Comparison of ENCODE assay signal across 10 mouse cellular contexts in genomic region chr8:26689479-26690177, GRCm38 (mm10).
DNase-seq lines count a peak whose midpoint lies in the region; ATAC-seq lines count a peak whose summit lies in the region.
"Had no signal": no experiment of that assay in that cellular context is flagged by ENCODE, and none has a peak within 500 bp of the region (broad histone marks: within the 10 kb centered on the region; RNA-seq: fewer than 3 reads in every experiment).

No protein-coding gene starts in this region.

- no peak overlapping the region for H3K4me2 ChIP-seq in embryonic facial prominence, embryonic 14.5 days (ENCODE audit: low read depth, low read length)
- no peak overlapping the region for H3K4me2 ChIP-seq in intestine, embryonic 15.5 days (replicated peaks)
- no peak overlapping the region for H3K4me2 ChIP-seq in stomach, embryonic 15.5 days

- intact Hi-C loops in left cerebral cortex, postnatal 36 days (cut with DNase I), result no loop called here

- WGBS in embryonic facial prominence, embryonic 14.5 days, result 35% methylated on average over 10 of the region's 10 CpGs
- WGBS in embryonic facial prominence, embryonic 10.5 days, result 67% methylated on average over 10 of the region's 10 CpGs
- WGBS in intestine, embryonic 15.5 days, result 24% methylated on average over 10 of the region's 10 CpGs
- WGBS in stomach, embryonic 15.5 days, result 23% methylated on average over 10 of the region's 10 CpGs

- ATAC-seq in embryonic facial prominence, embryonic 14.5 days (ENCODE audit: low read depth), result peak; percentile 41
- peak; percentile 84 for ATAC-seq in intestine, embryonic 15.5 days
- peak; percentile 67 for ATAC-seq in stomach, embryonic 15.5 days (ENCODE audit: insufficient read depth, low FRiP score, low read depth)
- ATAC-seq in megakaryocyte-erythroid progenitor cell, adult 5-6 weeks (replicated peaks; ENCODE audit: low FRiP score, low TSS enrichment, poor library complexity, severe bottlenecking), result no peak

- no peak overlapping the region for H3K27ac ChIP-seq in embryonic facial prominence, embryonic 14.5 days (replicated peaks; ENCODE audit: low read depth, low read length)
- H3K27ac ChIP-seq in embryonic facial prominence, embryonic 10.5 days (replicated peaks), result no peak overlapping the region
- H3K27ac ChIP-seq in intestine, embryonic 15.5 days, result no peak overlapping the region
- no peak overlapping the region for H3K27ac ChIP-seq in stomach, embryonic 15.5 days

- no peak overlapping the region for H3K4me3 ChIP-seq in embryonic facial prominence, embryonic 14.5 days (ENCODE audit: low read depth, low read length)
- H3K4me3 ChIP-seq in embryonic facial prominence, embryonic 10.5 days, result no peak overlapping the region
- no peak overlapping the region for H3K4me3 ChIP-seq in intestine, embryonic 15.5 days (replicated peaks)
- H3K4me3 ChIP-seq in stomach, embryonic 15.5 days (replicated peaks), result no peak overlapping the region

- H3K9ac ChIP-seq in embryonic facial prominence, embryonic 14.5 days (ENCODE audit: low read depth, low read length), result no peak overlapping the region
- no peak overlapping the region for H3K9ac ChIP-seq in intestine, embryonic 15.5 days
- H3K9ac ChIP-seq in stomach, embryonic 15.5 days, result no peak overlapping the region

- no peaks in the 10 kb centered on the region for H3K9me3 ChIP-seq in embryonic facial prominence, embryonic 14.5 days (ENCODE audit: control insufficient read depth, low read length)
- H3K9me3 ChIP-seq in embryonic facial prominence, embryonic 10.5 days, result no peaks in the 10 kb centered on the region
- H3K9me3 ChIP-seq in intestine, embryonic 15.5 days, result no peaks in the 10 kb centered on the region
- H3K9me3 ChIP-seq in stomach, embryonic 15.5 days, result no peaks in the 10 kb centered on the region

- H3K4me1 ChIP-seq in embryonic facial prominence, embryonic 14.5 days (ENCODE audit: control insufficient read depth, insufficient read depth, low read length), result peaks cover 15% of the 10 kb centered on the region
- H3K4me1 ChIP-seq in embryonic facial prominence, embryonic 10.5 days, result peaks cover 29% of the 10 kb centered on the region
- peaks cover 4% of the 10 kb centered on the region; the same call in 1 of the 2 replicates for H3K4me1 ChIP-seq in intestine, embryonic 15.5 days (replicated peaks)
- 0 out of 2 replicates have a peak, but pooled peaks cover 4% of the 10 kb centered on the region for H3K4me1 ChIP-seq in stomach, embryonic 15.5 days

- DNase-seq in embryonic facial prominence, embryonic 14.5 days (ENCODE audit: low spot score), result peak; percentile 66
- no peak for DNase-seq in embryonic facial prominence, embryonic 10.5 days (ENCODE audit: low spot score)
- DNase-seq in ovary, postnatal 14 days (ENCODE audit: low spot score), result peak; percentile 15
- no peak for DNase-seq in ovary, adult 18-20 months (ENCODE audit: low spot score)
- no peak for DNase-seq in left cerebral cortex, postnatal 36 days (ENCODE audit: low spot score in 2 of 2)
- DNase-seq: lung, postnatal 14 days; thymus, adult 18-20 months had no signal

- H3K27me3 ChIP-seq in embryonic facial prominence, embryonic 14.5 days (replicated peaks; ENCODE audit: control insufficient read depth, insufficient read depth, low read length), result no peaks in the 10 kb centered on the region
- no peaks in the 10 kb centered on the region; the same call in 1 of the 2 replicates for H3K27me3 ChIP-seq in embryonic facial prominence, embryonic 10.5 days (replicated peaks; ENCODE audit: low read depth, poor library complexity, severe bottlenecking)
- H3K27me3 ChIP-seq in intestine, embryonic 15.5 days (replicated peaks), result no peaks in the 10 kb centered on the region
- peaks cover 6% of the 10 kb centered on the region; the same call in 1 of the 2 replicates for H3K27me3 ChIP-seq in stomach, embryonic 15.5 days (replicated peaks)

- H3K36me3 ChIP-seq in embryonic facial prominence, embryonic 14.5 days (ENCODE audit: control insufficient read depth, insufficient read depth, low read length), result no peaks in the 10 kb centered on the region
- H3K36me3 ChIP-seq in embryonic facial prominence, embryonic 10.5 days (replicated peaks), result no peaks in the 10 kb centered on the region
- no peaks in the 10 kb centered on the region for H3K36me3 ChIP-seq in intestine, embryonic 15.5 days
- no peaks in the 10 kb centered on the region for H3K36me3 ChIP-seq in stomach, embryonic 15.5 days

Comparison
In these comparisons a context has a peak if more than half of its experiments do, and no peak if none do; other contexts are left out.
1. DNase-seq: peak in embryonic facial prominence, embryonic 14.5 days (single experiment) and ovary, postnatal 14 days (single experiment); none in embryonic facial prominence, embryonic 10.5 days (single experiment), ovary, adult 18-20 months (single experiment) and left cerebral cortex, postnatal 36 days (0 of 2).